Mouse (Mus musculus): ENCODE data around the gene Hk3.

Hk3 gene

GRCm38 (mm10) chr13:55021194-55021779, at the start of gene Hk3:
Hk3 (minus strand) TSS chr13:55021385.
- no peak for DNase-seq

GRCm38 (mm10) chr13:55069719-55070118, 48.5 kb upstream of the Hk3 start:
- no peak for DNase-seq

- DNase-seq: no peak
Measured at GRCm38 (mm10) chr13:55063276-55063675, 42.1 kb upstream of the Hk3 start.

- DNase-seq: peak; percentile 35
Measured at GRCm38 (mm10) chr13:55058042-55058441, 36.9 kb upstream of the Hk3 start.

GRCm38 (mm10) chr13:55047706-55048105, 26.5 kb upstream of the Hk3 start:
- DNase-seq: no peak

- DNase-seq: no peak
Measured at GRCm38 (mm10) chr13:55040016-55040415, 18.8 kb upstream of the Hk3 start.

GRCm38 (mm10) chr13:55024215-55024614, 3.0 kb upstream of the Hk3 start:
- DNase-seq: no peak

- no peak for DNase-seq
Measured at GRCm38 (mm10) chr13:55022715-55023114, 1.5 kb upstream of the Hk3 start.

GRCm38 (mm10) chr13:55022256-55022655, 1.1 kb upstream of the Hk3 start:
- no peak for DNase-seq

GRCm38 (mm10) chr13:55020051-55020450, 1.1 kb downstream of the Hk3 start:
- no peak for DNase-seq

GRCm38 (mm10) chr13:55019181-55019580, 2.0 kb downstream of the Hk3 start:
- DNase-seq: no peak

- DNase-seq: no peak
Measured at GRCm38 (mm10) chr13:55018700-55019099, 2.5 kb downstream of the Hk3 start.

GRCm38 (mm10) chr13:55017898-55018599, 3.1 kb downstream of the Hk3 start:
- no peak for DNase-seq

- DNase-seq: no peak
Measured at GRCm38 (mm10) chr13:55017154-55017897, 3.9 kb downstream of the Hk3 start.

GRCm38 (mm10) chr13:55014451-55014850, 6.7 kb downstream of the Hk3 start:
- DNase-seq: no peak

GRCm38 (mm10) chr13:55013702-55014344, 7.4 kb downstream of the Hk3 start:
- no peak for DNase-seq

GRCm38 (mm10) chr13:55011981-55012478, 9.2 kb downstream of the Hk3 start:
- no peak for DNase-seq

- DNase-seq: no peak
Measured at GRCm38 (mm10) chr13:55011103-55011502, 10.1 kb downstream of the Hk3 start.

- no peak for DNase-seq
Measured at GRCm38 (mm10) chr13:55008589-55008988, 12.6 kb downstream of the Hk3 start.

GRCm38 (mm10) chr13:55006415-55006742, 14.8 kb downstream of the Hk3 start:
- no peak for DNase-seq

GRCm38 (mm10) chr13:55005691-55006414, 15.3 kb downstream of the Hk3 start:
- no peak for DNase-seq

- no peak for DNase-seq
Measured at GRCm38 (mm10) chr13:55004646-55005045, 16.5 kb downstream of the Hk3 start.

GRCm38 (mm10) chr13:55002090-55002489, 19.1 kb downstream of the Hk3 start:
- no peak for DNase-seq
